In genomic region chr8:95204039-95204380, GRCm38 (mm10) we compare ENCODE assay signal across 8 mouse cellular contexts. TPM values are rescaled to one million over a fixed set of nuclear protein-coding genes. Genes with fewer than 3 reads are reported as not detected.
DNase-seq lines count a peak whose midpoint lies in the region; ATAC-seq and TF ChIP-seq lines count a peak whose summit lies in the region.

No protein-coding gene starts in this region.

- WGBS in forebrain, postnatal 0 days = 17% methylated on average over 10 of the region's 10 CpGs

- no peak overlapping the region for H3K4me3 ChIP-seq in forebrain, postnatal 0 days (ENCODE audit: low read depth, low read length)

- ATAC-seq in forebrain, postnatal 0 days = peak; percentile 93

- no peaks in the 10 kb centered on the region for H3K4me1 ChIP-seq in forebrain, postnatal 0 days (ENCODE audit: insufficient read depth)

- peak; percentile 79 for DNase-seq in Muller cell, postnatal 12 days (ENCODE audit: inconsistent ontology term)
- DNase-seq in cerebellum, adult 11-12 months = peak; percentile 30
- DNase-seq in forebrain, postnatal 0 days = peak; percentile 92
- DNase-seq in heart, postnatal 4 days = peak; percentile 85
- peak; percentile 33 for DNase-seq in layer of hippocampus, adult 9-10 months (ENCODE audit: low spot score)
- DNase-seq in lung, postnatal 25 days (ENCODE audit: low spot score) = peak; percentile 72
- peak; percentile 85 for DNase-seq in retina, postnatal 1 day
- DNase-seq in thymus, postnatal 4 days = peak; percentile 81

- H3K9me3 ChIP-seq in forebrain, postnatal 0 days (ENCODE audit: low read length) = no peaks in the 10 kb centered on the region

- H3K36me3 ChIP-seq in forebrain, postnatal 0 days (ENCODE audit: insufficient read depth) = no peaks in the 10 kb centered on the region

- no peak overlapping the region for H3K27ac ChIP-seq in forebrain, postnatal 0 days (ENCODE audit: low read depth, low read length)

- H3K9ac ChIP-seq in forebrain, postnatal 0 days = no peak overlapping the region

- no peak overlapping the region for H3K4me2 ChIP-seq in forebrain, postnatal 0 days (ENCODE audit: low read depth)

- H3K27me3 ChIP-seq in forebrain, postnatal 0 days (ENCODE audit: insufficient read depth, low read length) = no peaks in the 10 kb centered on the region

- peak; percentile 99 for TF ChIP-seq CTCF in forebrain, postnatal 0 days (IDR thresholded peaks at IDR 0.05; ENCODE audit: low read depth)

RNA-seq across cellular contexts. Expression of gene Kifc3, which starts 1.4 kb away (rescaled TPM):
- 53.9 and 54.1 TPM in 2 replicates for total RNA-seq in forebrain, postnatal 0 days (2014; rRNA removed)
- 32.7 and 33.2 TPM in 2 replicates for polyA plus RNA-seq in forebrain, postnatal 0 days (2015; fragmentation: Nextera tagmentation; extraction: Ambion mirVana)
- 10 to 100 TPM; 61.4 to 63.9 TPM for total RNA-seq in heart, postnatal 4 days (2021)

Comparison
In these comparisons a context has a peak if more than half of its experiments do, and no peak if none do; other contexts are left out.
1. DNase-seq: peak in every context shown above with its lines; median percentile 92 in forebrain, postnatal 0 days; 85 in heart, postnatal 4 days; 85 in retina, postnatal 1 day; 81 in thymus, postnatal 4 days; 79 in Muller cell, postnatal 12 days; 72 in lung, postnatal 25 days; 33 in layer of hippocampus, adult 9-10 months; 30 in cerebellum, adult 11-12 months.